Mouse (Mus musculus): ENCODE measurements around the gene Endod1.
"Not testable (repeated sequence)": the region's sequence is repeated elsewhere in the genome, so short reads cannot be mapped to it uniquely, and the experiment has no call there.

Endod1 gene

GRCm38 (mm10) chr9:14379769-14380385 is 1.4 kb downstream of the Endod1 start:
- DNase-seq = no peak

- no peak for DNase-seq
These were observed 3.2 kb downstream of the Endod1 start for GRCm38 (mm10) chr9:14378151-14378550.

- no peak for DNase-seq
These were observed 5.2 kb downstream of the Endod1 start for GRCm38 (mm10) chr9:14376149-14376548.

- no peak for DNase-seq
These were observed 8.9 kb downstream of the Endod1 start for GRCm38 (mm10) chr9:14372440-14372839.

GRCm38 (mm10) chr9:14369271-14369670 is 12.0 kb downstream of the Endod1 start:
- no peak for DNase-seq

DNA sequence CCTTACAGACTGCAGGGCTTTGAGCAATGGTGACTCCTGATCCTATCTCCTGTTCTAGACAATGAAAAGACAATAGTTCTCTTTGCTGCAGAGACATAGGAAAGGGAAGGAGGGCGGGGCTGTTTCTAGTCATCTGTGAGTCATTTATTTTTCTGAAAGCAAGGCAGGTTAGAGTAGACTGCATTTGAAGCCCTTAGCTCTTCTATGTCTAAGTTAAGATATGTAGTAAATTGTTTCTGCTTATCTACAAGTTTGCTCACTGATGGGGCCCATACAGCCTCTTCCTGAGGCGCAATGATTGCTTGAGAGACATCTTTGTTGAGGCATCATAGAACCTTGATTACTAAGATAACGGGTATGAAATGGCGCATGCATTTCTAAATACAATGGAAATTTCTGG is 13.5 kb downstream of the Endod1 start:
- DNase-seq = no peak

DNA sequence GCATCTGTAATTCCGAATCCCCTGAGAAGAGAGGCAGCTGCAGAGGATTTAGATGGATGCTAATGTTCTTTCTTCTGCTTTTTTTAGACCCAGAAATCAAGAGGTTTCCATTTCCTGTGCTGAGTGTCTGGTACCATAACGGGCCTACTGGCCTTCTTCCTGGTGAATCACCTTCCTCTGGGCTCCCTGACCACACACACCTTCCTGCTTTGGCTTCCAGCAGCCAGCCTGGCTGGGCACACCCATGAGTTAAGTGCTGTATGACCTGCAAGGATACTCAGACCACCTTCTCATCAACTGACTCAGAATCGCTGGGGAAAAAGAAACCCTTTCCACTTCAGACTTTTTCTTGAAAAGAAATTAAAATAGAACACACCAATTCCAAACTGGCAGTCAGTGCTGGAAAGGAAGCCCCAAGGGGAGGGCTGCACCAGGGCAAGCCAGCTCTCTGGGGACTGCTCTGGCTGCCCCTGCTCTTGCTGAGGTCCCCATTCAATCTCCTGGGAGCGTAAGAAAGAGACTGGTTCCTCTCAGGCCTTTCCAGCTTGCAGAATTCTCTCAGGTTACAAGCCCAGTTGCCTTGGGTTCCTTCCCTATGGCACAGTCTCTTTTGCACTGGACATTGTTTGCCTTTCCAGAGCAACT is 15.7 kb downstream of the Endod1 start:
- no peak for DNase-seq

DNA sequence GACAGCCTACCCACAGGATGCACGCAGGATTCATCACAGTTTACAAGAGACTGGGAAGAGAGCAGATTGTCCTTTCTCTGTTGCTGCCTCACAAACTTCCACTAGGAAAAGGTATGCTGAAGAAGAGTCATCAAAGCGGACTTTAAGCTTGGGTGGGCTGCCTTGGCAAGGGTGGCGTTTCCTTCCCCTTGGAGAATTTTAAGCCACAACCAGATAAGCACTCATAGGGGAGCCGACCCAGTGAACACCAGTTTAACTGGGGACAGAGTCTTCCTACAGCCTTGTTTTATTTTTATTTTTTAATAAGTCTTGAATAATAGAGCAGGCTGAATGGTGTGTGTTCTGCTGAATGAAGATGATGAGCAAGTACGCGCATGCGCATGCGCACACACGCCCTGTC is 16.6 kb downstream of the Endod1 start:
- no peak for DNase-seq

- peak; percentile 39 for DNase-seq
These were observed 17.8 kb downstream of the Endod1 start for GRCm38 (mm10) chr9:14363540-14363939.

GRCm38 (mm10) chr9:14362068-14362768 is 19.1 kb downstream of the Endod1 start:
- DNase-seq = no peak

- peak; percentile 40 for DNase-seq
These were observed 24.3 kb downstream of the Endod1 start for GRCm38 (mm10) chr9:14357033-14357432.

- DNase-seq = no peak
These were observed 26.5 kb downstream of the Endod1 start for GRCm38 (mm10) chr9:14354852-14355251.

DNA sequence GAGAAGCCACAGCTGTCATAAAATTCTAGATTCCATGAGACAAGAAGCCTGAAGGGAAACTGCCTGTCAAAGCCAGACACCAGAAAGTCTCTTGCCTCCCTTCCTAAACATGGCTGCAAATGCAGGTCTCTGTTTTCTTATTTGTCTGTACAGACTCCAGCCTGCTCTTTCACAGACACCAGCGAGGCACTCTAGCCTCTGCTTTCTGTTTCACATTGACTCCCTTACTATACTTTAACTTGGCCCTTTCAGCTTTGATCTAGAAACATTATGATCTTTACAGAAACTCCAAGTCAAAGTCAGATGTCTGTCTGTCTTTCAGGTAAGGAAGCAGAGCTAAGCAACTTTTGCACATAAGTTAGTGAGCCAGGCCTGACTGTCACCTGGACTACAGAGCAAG is 29.0 kb downstream of the Endod1 start:
- no peak for DNase-seq

- no peak for DNase-seq
These were observed 30.5 kb downstream of the Endod1 start for GRCm38 (mm10) chr9:14350787-14351186.

DNA sequence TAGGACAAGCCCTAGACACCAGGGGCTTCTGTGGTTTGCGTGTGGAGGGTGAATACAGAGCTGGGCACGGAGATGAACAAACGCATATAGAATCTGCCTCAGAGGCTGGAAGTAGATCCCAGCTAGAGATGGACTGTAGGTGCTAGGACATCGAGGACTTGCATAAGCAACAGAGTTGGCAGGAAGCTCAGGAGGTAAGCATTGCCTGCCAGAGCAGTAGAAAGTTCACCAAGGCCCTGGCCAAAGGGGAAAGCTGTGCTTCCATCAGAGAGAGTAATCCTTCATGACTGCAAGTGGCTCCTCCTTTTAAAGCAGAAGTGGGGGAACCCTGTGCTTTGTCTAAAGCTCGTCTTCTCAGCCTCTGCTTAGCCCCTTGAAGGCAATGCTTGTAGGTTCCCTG is 31.9 kb downstream of the Endod1 start:
- DNase-seq = no peak

GRCm38 (mm10) chr9:14348416-14348815 is 32.9 kb downstream of the Endod1 start:
- DNase-seq = peak; percentile 59

GRCm38 (mm10) chr9:14345866-14346265 is 35.4 kb downstream of the Endod1 start:
- DNase-seq = not testable (repeated sequence)

- DNase-seq = peak; percentile 91
These were observed 39.2 kb downstream of the Endod1 start for GRCm38 (mm10) chr9:14342041-14342668.

DNA sequence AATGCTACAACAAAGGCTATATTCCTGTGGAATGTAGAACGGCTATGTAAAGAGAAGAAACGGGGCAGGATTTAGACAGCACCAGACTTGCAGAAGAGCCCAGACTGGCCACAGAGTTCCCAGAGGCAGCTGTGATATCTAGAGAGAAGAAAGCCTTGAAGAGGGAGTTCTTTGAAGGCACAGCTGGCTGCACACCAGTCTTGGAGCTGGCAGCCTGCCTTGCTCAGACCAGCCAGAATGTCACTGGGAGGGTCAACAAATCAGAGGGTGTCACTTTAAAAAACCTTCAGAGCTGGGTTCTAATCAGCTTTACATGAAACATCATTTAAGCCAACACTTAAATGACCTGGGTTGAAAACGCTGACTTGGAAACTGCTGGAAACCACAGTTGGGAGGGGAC is 42.6 kb downstream of the Endod1 start:
- no peak for DNase-seq

DNA sequence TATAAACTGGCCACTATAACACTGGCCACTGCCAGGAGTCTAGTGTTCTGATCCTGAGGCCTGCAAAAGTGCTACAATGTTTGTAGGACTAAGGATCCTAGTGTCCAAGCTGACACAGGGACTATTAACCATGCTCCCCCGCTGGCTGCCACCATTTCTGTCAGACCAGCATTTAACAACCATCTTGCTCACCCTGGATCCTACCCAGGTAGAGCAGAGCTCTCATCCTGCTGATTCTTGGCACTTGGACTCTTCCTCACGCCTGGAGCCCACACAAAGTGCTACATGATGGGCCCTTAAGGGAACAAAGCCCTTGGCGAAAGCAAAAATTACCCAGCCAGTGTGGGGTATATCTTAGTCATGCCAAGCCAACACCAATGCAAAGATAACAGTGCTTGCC is 44.4 kb downstream of the Endod1 start:
- DNase-seq = no peak

GRCm38 (mm10) chr9:14335829-14336228 is 45.5 kb downstream of the Endod1 start:
- no peak for DNase-seq

DNA sequence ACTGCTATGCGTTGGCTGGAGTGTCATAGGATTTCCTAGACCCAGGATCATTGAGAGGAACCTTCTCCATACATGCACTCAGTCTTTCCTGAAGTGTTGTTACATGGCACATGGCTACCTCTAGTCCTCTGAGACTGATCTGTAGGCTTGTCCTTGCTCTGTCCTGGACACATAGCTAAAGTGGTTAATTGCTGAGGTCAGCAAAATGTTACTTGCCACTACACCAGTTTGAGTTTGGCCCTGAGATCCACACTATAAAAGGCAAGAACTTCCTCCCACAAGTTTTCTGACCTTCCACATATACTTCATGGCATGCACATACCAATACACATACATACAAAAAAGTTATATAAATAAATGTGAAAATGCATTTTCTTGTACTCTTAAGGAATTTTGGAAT is 64.7 kb downstream of the Endod1 start:
- DNase-seq = no peak

DNA sequence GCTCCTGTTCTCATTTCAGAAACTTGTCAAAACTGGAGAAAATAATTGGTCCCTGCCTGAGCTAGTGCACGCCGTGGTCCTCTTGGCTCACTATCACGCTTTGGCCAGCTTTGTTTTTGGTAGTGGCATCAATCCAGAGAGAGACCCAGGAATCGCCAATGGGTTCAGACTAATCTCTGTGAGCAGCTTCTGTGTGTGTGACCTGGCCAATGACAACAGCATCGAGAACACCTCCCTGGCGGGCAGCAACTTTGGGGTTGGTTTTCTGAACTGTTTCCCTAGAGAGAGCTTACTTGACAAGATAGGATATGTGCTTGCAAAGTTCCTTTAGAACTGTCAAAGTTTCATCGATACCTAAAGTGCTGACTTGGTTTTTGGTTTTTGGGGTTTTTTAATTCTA is 66.8 kb downstream of the Endod1 start:
- DNase-seq = no peak

GRCm38 (mm10) chr9:14313968-14314367 is 67.3 kb downstream of the Endod1 start:
- no peak for DNase-seq
